Mouse (Mus musculus) liver, adult (tissue): ENCODE results near the gene Otop2.

Experiments
- GATA4 ChIP-seq: IDR thresholded peaks from 2 replicates; pipeline ENCODE4 v1.6.1; 2014; ENCODE audit warnings: mild to moderate bottlenecking, low read length; ENCODE audit not compliant: insufficient replicate concordance

The Otop2 gene

DNA sequence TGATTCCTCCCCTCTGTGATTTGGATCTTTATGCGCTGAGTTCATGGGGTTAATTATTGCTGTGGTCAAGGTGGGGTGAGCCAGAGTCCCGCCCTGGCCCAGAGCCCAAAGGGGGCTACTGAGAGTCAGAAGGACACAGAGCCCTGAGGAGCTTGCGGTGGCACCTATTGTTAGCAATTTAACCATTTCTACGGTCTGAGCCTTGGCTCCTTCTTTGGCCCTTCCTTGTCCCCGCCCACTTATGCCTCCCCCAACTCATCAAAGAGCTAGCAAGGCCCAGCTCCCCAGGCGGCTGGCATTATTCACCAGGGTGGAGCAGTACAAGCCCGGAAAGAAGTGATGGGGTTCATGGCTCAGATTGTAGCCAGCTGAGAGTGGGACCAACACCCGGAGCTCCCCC is at the start of gene Otop2:
TSS of gene Otop2 (plus strand) at position 301 of the 400 bp plus-strand sequence.
- no peak for TF ChIP-seq GATA4

DNA sequence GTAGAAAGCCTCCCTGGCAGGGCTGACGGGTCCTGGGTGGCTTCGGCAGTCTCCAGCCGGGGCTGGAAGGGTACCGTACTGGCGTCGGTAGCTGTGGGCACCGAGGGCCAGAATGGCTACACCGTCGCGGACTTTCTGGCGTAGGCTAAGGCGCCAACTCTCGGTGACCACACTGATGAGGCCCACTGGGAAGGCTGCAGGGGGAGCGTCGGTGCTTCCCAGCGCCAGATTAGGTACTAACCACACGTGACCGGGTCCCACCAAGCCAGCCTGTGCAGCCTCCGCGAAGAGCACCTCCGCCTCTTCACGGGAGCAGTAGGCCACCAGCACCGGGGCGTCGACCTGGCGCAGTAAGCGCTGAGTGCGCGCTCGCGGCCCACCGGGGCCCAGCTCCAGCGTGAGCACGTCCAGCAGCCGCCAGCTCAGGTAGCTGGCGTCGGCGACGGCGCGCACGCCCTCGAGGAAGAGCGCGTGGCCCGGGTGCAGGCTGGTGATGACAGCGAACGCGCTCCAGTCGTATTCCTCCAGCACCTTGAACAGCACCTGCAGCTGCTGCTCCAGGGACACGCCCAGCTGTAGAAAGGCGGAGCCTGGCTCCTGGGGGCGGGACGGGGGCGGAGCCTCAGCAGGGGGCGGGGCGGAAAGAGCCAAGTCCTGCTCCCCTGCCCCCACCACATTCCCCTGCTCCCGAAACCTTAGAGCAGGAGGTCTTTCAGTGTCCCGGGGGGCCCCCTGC is 49.0 kb upstream of the Otop2 start:
- no peak for TF ChIP-seq GATA4

DNA sequence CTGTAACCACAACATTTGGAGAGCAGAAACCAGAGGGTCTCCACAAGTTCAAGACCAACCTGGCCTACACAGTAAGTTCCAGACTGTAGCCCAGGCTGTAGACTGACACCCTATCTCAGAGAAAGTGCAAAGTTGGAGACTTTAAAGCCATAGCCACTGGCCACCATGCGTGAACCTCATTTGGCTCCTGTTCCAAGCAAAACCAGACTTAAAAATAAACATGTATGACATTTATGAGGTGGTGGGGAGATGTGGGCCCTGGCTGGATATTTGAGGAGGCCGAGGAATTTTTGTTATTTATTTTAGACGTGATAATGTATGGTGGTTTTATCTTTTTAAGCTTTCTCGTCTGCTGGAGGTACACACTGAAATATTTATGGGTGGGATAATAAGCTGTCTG is 47.8 kb upstream of the Otop2 start:
- no peak for TF ChIP-seq GATA4

DNA sequence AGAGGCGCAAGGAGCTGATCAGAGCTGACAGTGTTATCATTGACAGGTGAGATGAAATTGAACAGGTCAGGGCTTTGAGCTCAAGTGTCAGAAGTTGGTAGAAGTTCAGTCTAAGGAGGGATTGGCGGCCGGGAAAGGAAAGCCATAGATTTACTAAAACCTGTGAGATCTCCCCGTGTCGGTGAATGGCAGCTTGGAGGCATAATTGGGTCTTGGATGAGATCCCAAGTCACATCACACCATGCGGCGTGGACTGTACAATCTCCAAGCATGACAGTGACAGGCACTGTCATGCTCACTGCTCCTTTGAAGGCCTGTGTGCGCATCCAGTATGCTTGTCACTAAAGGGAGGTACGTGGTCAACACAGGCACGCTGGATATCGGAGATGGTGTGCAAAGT is 44.0 kb upstream of the Otop2 start:
- no peak for TF ChIP-seq GATA4

DNA sequence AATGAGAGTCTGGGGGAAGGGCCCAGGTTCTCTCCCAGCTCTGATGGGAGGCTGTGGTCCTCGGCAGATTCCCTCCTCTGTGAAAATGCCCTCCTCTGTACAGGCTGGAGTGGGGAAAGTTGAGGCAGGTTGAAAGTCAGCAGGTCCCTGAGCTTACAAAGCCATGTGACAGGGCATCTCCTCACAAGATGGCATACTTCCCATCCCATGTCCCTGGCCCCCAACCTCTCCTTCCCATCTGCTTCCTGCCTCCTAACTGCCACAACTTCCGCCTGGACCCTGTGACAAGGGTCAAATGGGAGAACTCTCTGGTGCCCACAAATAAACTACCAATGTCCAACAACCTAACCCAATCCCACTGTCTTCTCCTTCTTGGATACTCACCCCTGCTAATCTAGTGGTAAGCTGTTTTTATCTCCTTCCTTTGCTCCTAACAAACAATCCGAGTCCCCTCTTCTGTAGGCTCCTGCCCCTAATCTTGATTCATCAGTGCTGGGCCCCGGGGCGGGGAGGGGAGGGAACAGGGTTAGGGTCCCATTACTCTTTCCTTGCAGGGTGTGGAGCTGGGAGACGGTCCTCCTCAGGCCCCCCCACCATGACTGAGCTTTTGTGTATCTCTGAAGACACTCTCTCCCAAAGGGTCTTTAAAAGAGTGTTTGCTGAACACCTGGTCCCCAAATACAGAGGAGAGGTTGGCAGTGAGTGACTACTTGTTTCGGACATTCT is 42.7 kb upstream of the Otop2 start:
- TF ChIP-seq GATA4, result no peak

DNA sequence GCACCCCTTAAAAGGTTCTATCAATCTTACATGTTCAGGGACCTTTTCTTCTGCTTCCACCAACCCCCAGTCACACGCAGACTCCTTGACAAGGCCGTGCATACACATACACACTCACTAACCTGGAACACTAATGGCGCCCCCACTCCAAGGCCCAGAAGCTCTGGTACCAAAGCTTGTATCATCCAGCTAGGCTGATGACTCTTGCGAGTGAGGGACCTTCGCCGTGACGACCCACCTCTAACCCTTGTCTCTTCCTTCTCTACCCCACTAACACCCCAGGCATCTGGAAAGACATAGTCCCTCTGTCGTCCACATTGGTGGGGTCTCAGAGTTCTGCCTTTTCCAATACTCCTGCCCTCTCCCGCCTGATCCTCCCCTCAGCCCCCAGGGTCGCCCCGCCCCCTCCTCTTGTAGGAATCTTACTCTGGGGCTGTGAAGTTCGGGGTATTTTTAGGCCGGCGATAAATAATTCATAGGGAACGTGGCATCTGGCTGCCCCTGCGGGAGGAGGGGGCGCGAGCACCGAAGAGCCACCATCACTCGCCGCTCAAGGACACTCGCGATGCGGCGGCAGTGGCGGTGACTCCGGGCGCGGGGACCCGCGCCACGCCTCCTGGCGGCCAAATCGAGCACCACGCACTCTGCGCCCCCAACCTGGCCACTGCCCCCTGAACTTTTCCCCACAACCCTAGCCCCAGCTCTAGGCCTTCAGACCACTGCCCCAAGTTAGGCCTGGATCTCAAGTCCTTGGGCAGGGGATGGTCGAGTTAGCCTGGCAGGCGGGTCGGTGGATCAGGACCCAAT is 41.9 kb upstream of the Otop2 start:
- TF ChIP-seq GATA4, result no peak

DNA sequence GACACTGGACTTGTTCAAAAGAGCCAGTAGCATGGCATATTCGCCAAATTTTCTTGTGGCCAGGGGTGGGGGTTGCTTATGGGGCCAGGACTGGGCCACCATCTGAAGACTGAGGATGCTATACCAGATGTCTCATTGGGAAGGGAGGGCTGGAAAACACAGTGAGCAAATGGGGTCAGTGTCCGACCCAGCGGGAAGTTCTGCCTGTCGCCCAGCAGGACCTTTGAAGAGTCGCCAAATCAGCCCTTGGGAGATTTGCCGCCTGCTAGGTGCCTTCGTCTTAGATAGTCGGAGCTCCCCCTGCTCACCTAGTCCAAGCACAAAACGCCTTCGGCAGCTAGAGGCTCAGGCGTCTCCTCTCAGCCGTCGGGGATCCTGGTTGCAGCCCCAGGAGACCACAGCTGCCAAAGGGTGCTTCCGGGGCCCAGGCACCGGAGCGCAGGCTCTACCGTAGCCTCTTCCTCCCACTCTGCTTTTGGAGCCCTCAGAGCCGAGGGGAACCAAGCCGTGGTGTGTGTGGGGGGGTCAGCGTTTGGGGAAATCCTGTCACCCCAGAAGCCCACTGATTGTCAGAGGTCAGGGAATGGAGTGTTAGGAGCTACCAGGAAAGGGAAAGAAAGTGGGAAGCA is 41.1 kb upstream of the Otop2 start:
- no peak for TF ChIP-seq GATA4

DNA sequence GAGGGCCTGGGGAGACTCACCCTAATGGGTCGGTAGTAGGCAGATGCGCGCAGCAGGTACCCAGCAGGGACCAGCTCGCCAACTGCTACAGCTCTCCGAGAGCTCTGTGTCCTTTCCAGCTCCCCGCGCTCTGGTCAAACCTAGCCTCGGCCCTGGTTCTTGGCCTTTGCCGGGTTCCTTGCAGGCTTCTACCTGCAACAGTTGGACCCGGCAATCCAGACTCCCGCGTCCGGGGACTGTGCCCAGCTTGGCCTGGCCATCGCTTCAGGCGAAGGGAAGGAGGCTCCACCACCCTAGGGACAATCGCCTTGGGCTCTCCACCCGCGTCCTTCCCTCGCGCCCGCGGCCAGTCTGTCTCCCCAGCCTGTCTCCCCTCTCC is 40.6 kb upstream of the Otop2 start:
- TF ChIP-seq GATA4, result no peak

DNA sequence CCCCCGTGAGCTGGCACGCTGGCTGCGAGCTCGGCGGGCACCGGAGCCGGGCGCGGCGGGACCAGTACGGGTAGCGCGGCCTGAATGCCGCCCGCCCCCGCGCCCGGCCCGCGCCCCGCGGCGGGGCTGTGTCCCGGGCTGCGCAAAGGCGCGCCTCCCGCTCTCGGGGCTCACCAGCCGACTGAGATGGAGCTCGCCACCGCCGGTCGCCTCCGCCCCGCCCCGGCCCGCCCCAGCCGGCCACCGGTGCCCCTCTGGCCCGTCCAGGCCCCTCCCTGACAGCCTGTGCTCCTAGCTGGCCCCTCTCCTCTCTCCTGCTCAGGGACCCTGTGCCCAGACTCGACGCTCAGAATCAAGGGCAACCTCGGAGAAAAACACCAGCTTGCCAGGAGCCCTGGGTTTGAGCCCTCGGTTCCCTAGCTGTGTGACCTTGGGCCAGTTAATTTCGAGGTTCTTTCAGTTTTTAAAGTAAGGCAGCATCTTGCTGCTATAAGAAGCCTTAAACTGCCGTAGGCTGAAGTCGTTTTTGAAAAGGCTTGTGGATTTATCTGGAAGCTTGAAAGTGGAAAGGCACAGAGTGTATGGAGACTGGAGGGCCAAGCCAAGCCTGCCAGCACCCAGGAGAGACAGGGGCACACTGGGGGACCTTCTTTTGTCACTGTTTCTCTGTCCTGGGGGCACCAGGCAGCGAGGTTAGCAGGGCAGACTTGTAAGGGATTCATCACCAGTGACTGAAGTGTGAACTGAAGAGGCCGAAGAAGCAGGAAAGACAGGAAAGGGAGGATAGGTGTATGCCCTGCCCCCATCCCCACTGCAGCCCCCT is 39.7 kb upstream of the Otop2 start, which contains the start of gene Grin2c:
TSS of gene Grin2c (minus strand) at position 183 of the 823 bp plus-strand sequence.
- no peak for TF ChIP-seq GATA4

DNA sequence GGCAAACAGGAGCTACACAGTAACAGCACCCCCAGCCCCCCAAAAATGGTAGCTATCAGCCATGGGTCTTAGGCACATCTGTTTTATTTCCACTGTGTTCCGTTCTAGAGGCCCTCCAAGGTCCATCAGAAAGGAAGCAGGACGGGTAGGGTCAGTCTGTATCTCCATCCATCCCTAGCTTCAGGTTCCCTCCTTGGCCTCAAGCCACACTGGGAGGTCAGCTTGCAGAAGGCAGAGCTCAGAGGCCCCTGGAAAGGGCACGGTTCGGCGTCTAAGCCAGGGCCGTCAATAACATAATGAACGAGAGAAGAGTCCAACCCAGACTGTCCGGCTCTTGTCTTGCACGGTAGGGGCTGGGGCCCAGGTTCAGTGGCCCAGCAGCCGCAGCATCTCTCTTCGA is 39.0 kb upstream of the Otop2 start:
- TF ChIP-seq GATA4, result no peak

DNA sequence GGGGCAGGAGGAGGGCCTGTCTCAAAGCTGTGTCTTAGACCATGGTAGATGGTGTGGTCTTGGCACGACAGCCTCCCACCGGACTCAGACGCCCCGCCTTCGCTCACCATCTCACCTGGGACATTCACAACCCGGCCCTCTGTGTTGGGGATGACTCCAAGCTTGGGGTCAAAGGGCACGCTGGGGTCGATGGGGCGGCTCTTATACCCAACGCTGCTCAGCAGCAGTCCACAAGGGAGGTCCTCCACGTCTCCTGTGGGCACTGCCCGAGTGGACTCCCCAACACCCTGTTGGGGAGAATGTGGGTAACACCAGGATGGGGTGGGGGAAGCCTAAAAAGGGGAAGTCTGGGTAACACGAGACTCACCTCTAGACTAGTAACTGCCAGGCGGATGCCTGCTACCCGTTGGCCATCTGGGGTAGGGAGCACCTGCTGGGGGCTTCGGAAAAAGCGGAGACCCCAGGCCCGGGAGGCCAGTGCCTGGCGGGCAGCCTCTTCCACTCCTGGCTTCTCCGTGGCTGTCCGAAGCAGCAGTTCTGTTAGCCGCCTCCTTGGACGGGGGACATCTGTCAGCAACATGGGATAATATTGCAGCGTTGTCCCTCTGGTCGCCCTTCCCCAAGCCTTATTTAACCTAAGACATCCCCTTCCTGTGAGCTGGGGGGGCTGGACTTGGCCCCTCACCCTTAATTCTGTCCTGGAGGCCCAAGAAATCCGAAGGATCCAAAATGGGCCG is 37.5 kb upstream of the Otop2 start:
- no peak for TF ChIP-seq GATA4

DNA sequence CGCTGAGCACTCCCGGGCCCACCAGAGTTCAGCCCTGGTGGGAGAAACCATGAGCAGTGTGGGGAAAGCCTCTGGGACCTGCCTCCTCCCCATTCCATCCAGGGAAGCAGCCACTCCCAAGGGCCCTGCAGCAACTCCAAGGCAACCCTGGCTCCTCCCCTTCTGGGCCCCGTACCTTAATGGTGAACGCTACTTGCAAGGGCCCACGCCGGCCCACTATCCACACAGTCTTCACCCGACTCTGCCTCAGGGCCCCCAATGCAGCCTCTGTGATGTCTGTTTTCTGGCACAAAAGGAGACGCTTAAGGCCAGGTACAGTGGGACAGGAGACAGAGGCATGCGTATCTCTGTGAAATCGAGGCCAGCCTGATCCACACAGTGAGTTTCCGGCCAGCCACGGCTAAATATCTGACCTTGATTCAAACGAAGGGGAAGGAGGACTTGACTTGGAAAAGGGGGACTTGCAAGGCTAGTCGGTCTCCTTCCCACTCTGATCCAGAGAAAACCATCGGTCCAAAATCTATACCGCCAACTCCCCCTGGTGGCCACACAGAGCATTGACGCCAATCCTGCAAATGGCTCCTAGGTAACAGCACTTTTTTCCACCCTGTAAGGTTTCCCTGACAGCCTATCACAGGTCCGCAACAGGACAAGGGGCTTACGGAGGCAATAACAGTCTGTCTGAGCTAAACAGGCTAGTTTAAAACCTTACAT is 36.7 kb upstream of the Otop2 start:
- TF ChIP-seq GATA4, result no peak

DNA sequence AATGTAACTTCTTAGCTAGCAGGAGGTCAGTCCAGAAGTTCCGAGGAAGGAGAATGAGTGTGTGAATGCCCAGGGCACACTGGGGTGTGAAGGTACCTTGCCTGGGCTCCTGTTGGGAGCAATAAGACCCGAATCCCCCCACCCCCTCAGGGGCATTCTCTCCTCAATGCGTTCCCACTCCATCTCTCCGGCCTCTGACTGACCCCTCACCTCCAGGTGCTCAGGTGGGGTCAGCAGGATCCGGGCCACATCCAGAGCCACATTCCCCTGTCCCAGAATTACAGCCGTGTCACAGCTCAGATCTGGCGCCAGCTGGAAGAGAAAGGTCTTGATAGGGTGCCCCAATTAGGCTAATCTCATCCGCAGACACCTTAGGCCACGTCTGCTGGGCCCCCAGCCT is 35.9 kb upstream of the Otop2 start:
- no peak for TF ChIP-seq GATA4

DNA sequence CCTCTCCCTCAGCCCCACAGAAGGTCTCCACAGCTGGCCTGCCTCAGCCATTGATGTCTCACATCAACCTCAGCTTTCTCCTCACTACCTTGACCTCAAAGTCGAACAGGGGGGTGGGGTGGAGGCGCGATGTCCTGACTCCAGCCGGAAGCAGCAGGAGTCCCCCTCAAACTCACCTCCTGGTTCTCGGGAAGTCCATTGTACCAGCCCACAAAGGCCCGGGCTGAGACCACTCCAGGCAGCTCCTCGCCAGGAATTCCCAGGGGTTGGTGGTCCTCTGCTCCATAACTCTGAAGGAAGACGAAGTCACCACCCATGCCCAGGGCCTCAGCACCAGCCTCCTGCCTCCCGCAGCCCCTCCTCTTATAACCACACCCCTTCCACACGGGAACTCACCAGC is 35.5 kb upstream of the Otop2 start:
- TF ChIP-seq GATA4, result no peak
